ENCODE assay signal across 12 mouse cellular contexts in genomic region chr10:21672666-21673065, GRCm38 (mm10).
"Had no signal": no experiment of that assay in that cellular context is flagged by ENCODE, and none has a peak within 500 bp of the region (broad histone marks: within the 10 kb centered on the region; RNA-seq: fewer than 3 reads in every experiment).

No protein-coding gene starts in this region.

- H3K9me3 ChIP-seq: limb, embryonic 15.5 days; liver, embryonic 12.5 days; midbrain, embryonic 13.5 days; stomach, embryonic 15.5 days had no signal

- DNase-seq: kidney, adult 8-10 months; lung, embryonic 14.5 days; lung, postnatal 10 days; lung, postnatal 4 days; right cerebral cortex, postnatal 14 days; thymus, adult 2 months; thymus, postnatal 25 days had no signal

- H3K4me2 ChIP-seq: limb, embryonic 15.5 days; liver, embryonic 12.5 days; lung, embryonic 14.5 days; midbrain, embryonic 13.5 days; stomach, embryonic 15.5 days had no signal

- H3K9ac ChIP-seq: limb, embryonic 15.5 days; liver, embryonic 12.5 days; lung, embryonic 14.5 days; midbrain, embryonic 13.5 days; stomach, embryonic 15.5 days had no signal

- ATAC-seq: inflammation-experienced regulatory T-cells, adult 6 months; liver, embryonic 12.5 days; midbrain, embryonic 13.5 days had no signal

- H3K4me1 ChIP-seq: liver, embryonic 12.5 days; midbrain, embryonic 13.5 days; stomach, embryonic 15.5 days had no signal

- H3K27ac ChIP-seq: limb, embryonic 15.5 days; liver, embryonic 12.5 days; midbrain, embryonic 13.5 days; stomach, embryonic 15.5 days had no signal

- H3K36me3 ChIP-seq: limb, embryonic 15.5 days; liver, embryonic 12.5 days; midbrain, embryonic 13.5 days; stomach, embryonic 15.5 days had no signal

- H3K27me3 ChIP-seq: limb, embryonic 15.5 days; liver, embryonic 12.5 days; midbrain, embryonic 13.5 days; stomach, embryonic 15.5 days had no signal

- H3K4me3 ChIP-seq: limb, embryonic 15.5 days; liver, embryonic 12.5 days; midbrain, embryonic 13.5 days; stomach, embryonic 15.5 days had no signal
